Mouse (Mus musculus): ENCODE results near the gene Psen2. TPM values are rescaled to one million over a fixed set of nuclear protein-coding genes. Genes with fewer than 3 reads are reported as not detected.

Gene Psen2
- polyA plus RNA-seq, 1 experiment from 2014 or later = 20.8 TPM

GRCm38 (mm10) chr1:180216541-180217276 lies 46.5 kb downstream of the Psen2 start:
- no peak for ATAC-seq (replicated peaks; ENCODE audit: low FRiP score, low read depth)
- Histone ChIP-seq H3K36me3 (ENCODE audit: insufficient read depth, low read length) (no peaks in the 10 kb centered on the region), H3K9ac (ENCODE audit: low read depth, low read length) (peak overlapping the region; percentile 27; the same call in 1 of the 2 replicates), H3K4me1 (replicated peaks; ENCODE audit: insufficient read depth, low read length) (no peaks in the 10 kb centered on the region), H3K9me3 (replicated peaks; ENCODE audit: low read length) (no peaks in the 10 kb centered on the region), H3K27ac (no peak overlapping the region), H3K27me3 (ENCODE audit: insufficient read depth, low read length) (no peaks in the 10 kb centered on the region), H3K4me3 (replicated peaks; ENCODE audit: low read depth, low read length) (no peak overlapping the region), H3K4me2 (ENCODE audit: low read length) (no peak overlapping the region)
- 56% methylated on average over 5 of the region's 5 CpGs for WGBS
- TF ChIP-seq CTCF (IDR thresholded peaks at IDR 0.05; ENCODE audit: low read depth) = no peak
- no peak for DNase-seq (ENCODE audit: low spot score)

GRCm38 (mm10) chr1:180215044-180215443 lies 48.2 kb downstream of the Psen2 start:
- H3K9ac ChIP-seq (ENCODE audit: low read depth, low read length) = no peak overlapping the region
- TF ChIP-seq CTCF (IDR thresholded peaks at IDR 0.05; ENCODE audit: low read depth) = peak; percentile 99
- 20% methylated on average over 4 of the region's 4 CpGs for WGBS
- H3K9me3 ChIP-seq (replicated peaks; ENCODE audit: low read length) = no peaks in the 10 kb centered on the region
- DNase-seq (ENCODE audit: low spot score) (peak; percentile 91), ATAC-seq (replicated peaks; ENCODE audit: low FRiP score, low read depth) (peak; percentile 84)
- no peak overlapping the region for H3K4me2 ChIP-seq (ENCODE audit: low read length)
- no peak overlapping the region for H3K27ac ChIP-seq
- H3K36me3 ChIP-seq (ENCODE audit: insufficient read depth, low read length) = no peaks in the 10 kb centered on the region
- H3K4me1 ChIP-seq (replicated peaks; ENCODE audit: insufficient read depth, low read length) = no peaks in the 10 kb centered on the region
- no peaks in the 10 kb centered on the region for H3K27me3 ChIP-seq (ENCODE audit: insufficient read depth, low read length)
- no peak overlapping the region for H3K4me3 ChIP-seq (replicated peaks; ENCODE audit: low read depth, low read length)

- H3K27ac ChIP-seq = no peak overlapping the region
These were observed 50.3 kb downstream of the Psen2 start for GRCm38 (mm10) chr1:180212911-180213310.

GRCm38 (mm10) chr1:180210781-180211271 lies 52.4 kb downstream of the Psen2 start:
- Histone ChIP-seq H3K9ac (ENCODE audit: low read depth, low read length) (no peak overlapping the region), H3K9me3 (replicated peaks; ENCODE audit: low read length) (no peaks in the 10 kb centered on the region), H3K36me3 (ENCODE audit: insufficient read depth, low read length) (no peaks in the 10 kb centered on the region), H3K4me1 (replicated peaks; ENCODE audit: insufficient read depth, low read length) (no peaks in the 10 kb centered on the region), H3K27ac (no peak overlapping the region), H3K4me3 (replicated peaks; ENCODE audit: low read depth, low read length) (no peak overlapping the region), H3K4me2 (ENCODE audit: low read length) (no peak overlapping the region), H3K27me3 (ENCODE audit: insufficient read depth, low read length) (no peaks in the 10 kb centered on the region)
- ATAC-seq (replicated peaks; ENCODE audit: low FRiP score, low read depth) (no peak), DNase-seq (ENCODE audit: low spot score) (no peak)
- TF ChIP-seq CTCF (IDR thresholded peaks at IDR 0.05; ENCODE audit: low read depth) = no peak
- WGBS = 80% methylated on average over 9 of the region's 9 CpGs

More at GRCm38 (mm10) chr1:180212911-180213310, 50.3 kb downstream of the Psen2 start:
- Histone ChIP-seq H3K36me3 (ENCODE audit: insufficient read depth, low read length) (no peaks in the 10 kb centered on the region), H3K9ac (ENCODE audit: low read depth, low read length) (no peak overlapping the region), H3K4me1 (replicated peaks; ENCODE audit: insufficient read depth, low read length) (no peaks in the 10 kb centered on the region), H3K9me3 (replicated peaks; ENCODE audit: low read length) (no peaks in the 10 kb centered on the region), H3K4me2 (ENCODE audit: low read length) (no peak overlapping the region), H3K27me3 (ENCODE audit: insufficient read depth, low read length) (no peaks in the 10 kb centered on the region), H3K4me3 (replicated peaks; ENCODE audit: low read depth, low read length) (no peak overlapping the region)
- no peak for TF ChIP-seq CTCF (IDR thresholded peaks at IDR 0.05; ENCODE audit: low read depth)
- 69% methylated on average over 5 of the region's 5 CpGs for WGBS
- no peak for ATAC-seq (replicated peaks; ENCODE audit: low FRiP score, low read depth)
- DNase-seq (ENCODE audit: low spot score) = no peak

GRCm38 (mm10) chr1:180210031-180210432 lies 53.2 kb downstream of the Psen2 start:
- 69% methylated on average over 4 of the region's 4 CpGs for WGBS
- DNase-seq (ENCODE audit: low spot score) = no peak

GRCm38 (mm10) chr1:180208370-180208769 lies 54.9 kb downstream of the Psen2 start:
- Histone ChIP-seq H3K27me3 (ENCODE audit: insufficient read depth, low read length) (no peaks in the 10 kb centered on the region), H3K4me1 (replicated peaks; ENCODE audit: insufficient read depth, low read length) (no peaks in the 10 kb centered on the region), H3K9me3 (replicated peaks; ENCODE audit: low read length) (no peaks in the 10 kb centered on the region), H3K27ac (no peak overlapping the region), H3K9ac (ENCODE audit: low read depth, low read length) (no peak overlapping the region), H3K36me3 (ENCODE audit: insufficient read depth, low read length) (no peaks in the 10 kb centered on the region), H3K4me3 (replicated peaks; ENCODE audit: low read depth, low read length) (no peak overlapping the region), H3K4me2 (ENCODE audit: low read length) (no peak overlapping the region)
- ATAC-seq (replicated peaks; ENCODE audit: low FRiP score, low read depth) (no peak), DNase-seq (ENCODE audit: low spot score) (no peak)
- 94% methylated on average over 3 of the region's 3 CpGs for WGBS
- no peak for TF ChIP-seq CTCF (IDR thresholded peaks at IDR 0.05; ENCODE audit: low read depth)

More at GRCm38 (mm10) chr1:180210031-180210432, 53.2 kb downstream of the Psen2 start:
- H3K4me2 ChIP-seq (ENCODE audit: low read length) = no peak overlapping the region
- no peak overlapping the region for H3K27ac ChIP-seq
- H3K27me3 ChIP-seq (ENCODE audit: insufficient read depth, low read length) = no peaks in the 10 kb centered on the region
- no peaks in the 10 kb centered on the region for H3K4me1 ChIP-seq (replicated peaks; ENCODE audit: insufficient read depth, low read length)
- no peaks in the 10 kb centered on the region for H3K36me3 ChIP-seq (ENCODE audit: insufficient read depth, low read length)
- ATAC-seq (replicated peaks; ENCODE audit: low FRiP score, low read depth) = no peak
- TF ChIP-seq CTCF (IDR thresholded peaks at IDR 0.05; ENCODE audit: low read depth) = no peak
- H3K9ac ChIP-seq (ENCODE audit: low read depth, low read length) = no peak overlapping the region
- no peak overlapping the region for H3K4me3 ChIP-seq (replicated peaks; ENCODE audit: low read depth, low read length)
- no peaks in the 10 kb centered on the region for H3K9me3 ChIP-seq (replicated peaks; ENCODE audit: low read length)

Measured in kidney, postnatal 0 days (tissue).